Mouse (Mus musculus): ENCODE results near the gene Kdelr3.

DNA sequence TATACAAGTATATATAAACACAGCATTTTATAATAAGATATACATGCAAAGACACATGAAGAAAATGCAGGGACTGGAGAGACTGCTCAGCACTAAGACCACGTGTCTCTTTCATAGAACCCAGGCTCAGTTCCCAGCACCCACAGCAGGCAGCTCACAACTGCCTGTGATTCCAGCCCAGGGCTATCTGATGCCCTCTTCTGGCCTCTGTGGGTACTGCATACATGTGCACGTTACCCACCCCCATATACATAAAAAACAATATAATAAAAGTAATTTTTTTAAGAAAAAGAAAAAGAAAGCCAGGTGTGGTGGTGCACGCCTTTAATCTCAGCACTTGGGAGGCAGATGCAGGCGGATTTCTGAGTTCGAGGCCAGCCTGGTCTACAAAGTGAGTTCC, 43.2 kb upstream of the Kdelr3 start:
- TF ChIP-seq CTCF (IDR thresholded peaks at IDR 0.05; ENCODE audit: low read depth): peak; percentile 46
- no peak for TF ChIP-seq EP300 (optimal IDR thresholded peaks at IDR 0.05)
